Mouse (Mus musculus): ENCODE data around the gene Fuca2.

DNA sequence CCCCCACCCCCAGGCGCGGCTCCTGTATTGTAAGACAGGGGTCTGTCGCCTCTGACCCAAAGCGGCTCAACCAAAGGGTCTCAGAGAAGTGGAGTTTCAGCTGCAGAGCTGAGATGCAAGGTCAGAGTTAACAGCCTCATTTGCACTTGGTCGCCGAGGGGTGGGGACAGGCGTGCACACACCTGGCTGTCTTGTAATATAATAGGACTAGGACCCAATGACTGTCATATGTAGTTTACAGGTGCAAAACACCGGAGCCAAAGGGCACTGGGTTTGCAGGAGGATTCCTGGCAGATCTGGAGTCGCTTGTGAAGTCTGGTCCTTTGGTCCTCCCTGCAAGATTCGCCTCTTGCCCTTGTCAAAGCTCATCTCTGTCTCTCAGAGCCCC, 24.8 kb upstream of the Fuca2 start:
- TF ChIP-seq CTCF (IDR thresholded peaks at IDR 0.05; ENCODE audit: extremely low read depth, insufficient read depth, insufficient read length, insufficient replicate concordance) (no peak), POLR2A (IDR thresholded peaks at IDR 0.05; ENCODE audit: low read depth, low read length) (no peak)
